Mouse (Mus musculus) T-cell, adult 2 months (primary cell): ENCODE data around the gene Pga5.
A peak's percentile ranks its signal among the peaks of the same experiment; 100 is the strongest.

Experiments
- DNase-seq: peaks from one replicate; pipeline ENCODE4 v3.0.0; 2022; ENCODE audit warnings: low spot score

Pga5 gene

GRCm38 (mm10) chr19:10665093-10665492 lies 12.8 kb downstream of the Pga5 start:
- DNase-seq = no peak

- no peak for DNase-seq
These were observed 15.2 kb downstream of the Pga5 start for GRCm38 (mm10) chr19:10662665-10663064.

- no peak for DNase-seq
These were observed 16.0 kb downstream of the Pga5 start for GRCm38 (mm10) chr19:10661919-10662318.

GRCm38 (mm10) chr19:10661373-10661772 lies 16.5 kb downstream of the Pga5 start:
- no peak for DNase-seq

- DNase-seq = no peak
These were observed 19.5 kb downstream of the Pga5 start for GRCm38 (mm10) chr19:10658406-10658805.

GRCm38 (mm10) chr19:10657742-10658141 lies 20.1 kb downstream of the Pga5 start:
- DNase-seq = no peak

- DNase-seq = no peak
These were observed 21.8 kb downstream of the Pga5 start for GRCm38 (mm10) chr19:10656058-10656457.

- peak; percentile 68 for DNase-seq
These were observed 29.7 kb downstream of the Pga5 start for GRCm38 (mm10) chr19:10648156-10648555.

GRCm38 (mm10) chr19:10645616-10646015 lies 32.3 kb downstream of the Pga5 start:
- DNase-seq = no peak

- DNase-seq = no peak
These were observed 37.1 kb downstream of the Pga5 start for GRCm38 (mm10) chr19:10640589-10641378.

GRCm38 (mm10) chr19:10640080-10640479 lies 37.8 kb downstream of the Pga5 start:
- DNase-seq = no peak

GRCm38 (mm10) chr19:10637840-10638239 lies 40.0 kb downstream of the Pga5 start:
- DNase-seq = no peak

GRCm38 (mm10) chr19:10634872-10635318 lies 43.0 kb downstream of the Pga5 start:
- no peak for DNase-seq

GRCm38 (mm10) chr19:10634106-10634871 lies 43.6 kb downstream of the Pga5 start, which contains the start of gene Vwce:
Gene Vwce (plus strand): TSS chr19:10634213.
- DNase-seq = peak; percentile 21
